Mouse (Mus musculus): ENCODE measurements at regions not wholly inside any gene's neighbourhood (a gene's known extent, or its start where the extent isn't known, plus 50 kb on each side); places are given as distances from the start of the nearest gene placed in this dataset.

- DNase-seq (ENCODE audit: low spot score in 2 of 2): no peak
Measured at GRCm38 (mm10) chr17:77593807-77594206, 606.2 kb upstream of the Crim1 start.

GRCm38 (mm10) chr17:77596453-77596852 is 603.6 kb upstream of the Crim1 start:
- no peak for DNase-seq (ENCODE audit: low spot score in 2 of 2)

GRCm38 (mm10) chr17:77623472-77623871 is 576.6 kb upstream of the Crim1 start:
- no peak for DNase-seq (ENCODE audit: low spot score in 2 of 2)

GRCm38 (mm10) chr17:77624103-77624502 is 575.9 kb upstream of the Crim1 start:
- no peak for DNase-seq (ENCODE audit: low spot score in 2 of 2)

GRCm38 (mm10) chr17:77642355-77642754 is 557.7 kb upstream of the Crim1 start:
- DNase-seq (ENCODE audit: low spot score in 2 of 2): no peak

- DNase-seq (ENCODE audit: low spot score in 2 of 2): peak in 1 of 2 experiments; percentile 17
Measured at GRCm38 (mm10) chr17:77648946-77649345, 551.1 kb upstream of the Crim1 start.

- DNase-seq (ENCODE audit: low spot score in 2 of 2): no peak
Measured at GRCm38 (mm10) chr17:77651861-77652260, 548.2 kb upstream of the Crim1 start.

All from right cerebral cortex, postnatal 10 days (tissue).